Mouse (Mus musculus) effector memory CD4-positive, alpha-beta T cell, adult 7 months (primary cell): Measurements from ENCODE around the gene Thap11. TPM values are rescaled to one million over a fixed set of nuclear protein-coding genes. Genes with fewer than 3 reads are reported as not detected.

Experiments
- polyA plus RNA-seq: library from polyadenylated mRNA; unstranded; fragments of 100-300 nt; shearing (Covaris generic); gene quantifications from one replicate; pipeline ENCODE4 v1.2.1, GENCODE M21; 2017

Gene Thap11
- polyA plus RNA-seq, result 15.4 TPM

GRCm38 (mm10) chr8:105854715-105855216 lies at the start of gene Thap11:
TSS of gene Thap11 (plus strand) at chr8:105855132.

GRCm38 (mm10) chr8:105826861-105827848 lies 27.8 kb upstream of the Thap11 start, which contains the start of the genes Ranbp10 and Tsnaxip1:
TSS of gene Ranbp10 (minus strand) at chr8:105827350.
TSS of gene Tsnaxip1 (plus strand) at chr8:105827731.

GRCm38 (mm10) chr8:105853178-105853577 lies 1.8 kb upstream of the Thap11 start, which contains the start of gene Cenpt:
TSS of gene Cenpt (minus strand) at chr8:105853278.

GRCm38 (mm10) chr8:105860143-105860981 lies 5.4 kb downstream of the Thap11 start, which contains the start of gene Nutf2:
TSS of gene Nutf2 (plus strand) at chr8:105860580.

GRCm38 (mm10) chr8:105880754-105881520 lies 26.0 kb downstream of the Thap11 start, which contains the start of gene Edc4:
TSS of gene Edc4 (plus strand) at chr8:105880881.

GRCm38 (mm10) chr8:105893339-105893738 lies 38.4 kb downstream of the Thap11 start, which contains the start of gene Nrn1l:
TSS of gene Nrn1l (plus strand) at chr8:105893567.

GRCm38 (mm10) chr8:105900180-105900940 lies 45.4 kb downstream of the Thap11 start, which contains the start of gene Pskh1:
TSS of gene Pskh1 (plus strand) at chr8:105900441.

Other genes starting within 250 kb of the Thap11 start
- gene Ripor1, start 249.9 kb upstream of the Thap11 start, polyA plus RNA-seq, result 11.9 TPM
- 168 TPM for gene Ctcf, start 218.6 kb upstream of the Thap11 start, polyA plus RNA-seq
- gene Agrp, start 217.7 kb upstream of the Thap11 start, polyA plus RNA-seq, result not detected
- gene Carmil2, start 168.9 kb upstream of the Thap11 start, polyA plus RNA-seq, result 88.0 TPM
- gene Acd, start 154.0 kb upstream of the Thap11 start, polyA plus RNA-seq, result 65.3 TPM
- gene Pard6a, start 154.0 kb upstream of the Thap11 start, polyA plus RNA-seq, result 19.9 TPM
- gene 4933405L10Rik, start 147.5 kb upstream of the Thap11 start, polyA plus RNA-seq, result not detected
- 4.5 TPM for gene Enkd1, start 146.9 kb upstream of the Thap11 start, polyA plus RNA-seq
- gene Gfod2, start 96.5 kb upstream of the Thap11 start, polyA plus RNA-seq, result 7.1 TPM
- 63.2 TPM for gene Ranbp10, start 27.8 kb upstream of the Thap11 start, polyA plus RNA-seq
- not detected for gene Tsnaxip1, start 27.4 kb upstream of the Thap11 start, polyA plus RNA-seq
- gene Cenpt, start 1.9 kb upstream of the Thap11 start, polyA plus RNA-seq, result 18.8 TPM
- 11.2 TPM for gene Nutf2, start 5.4 kb downstream of the Thap11 start, polyA plus RNA-seq
- gene Edc4, start 25.7 kb downstream of the Thap11 start, polyA plus RNA-seq, result 77.2 TPM
- 1.1 TPM for gene Nrn1l, start 38.4 kb downstream of the Thap11 start, polyA plus RNA-seq
- 18.5 TPM for gene Pskh1, start 45.3 kb downstream of the Thap11 start, polyA plus RNA-seq
- gene Ctrl, start 78.7 kb downstream of the Thap11 start, polyA plus RNA-seq, result 0.59 TPM
- gene Psmb10, start 83.3 kb downstream of the Thap11 start, polyA plus RNA-seq, result 256 TPM
- gene Lcat, start 88.2 kb downstream of the Thap11 start, polyA plus RNA-seq, result not detected
- 13.7 TPM for gene Slc12a4, start 111.0 kb downstream of the Thap11 start, polyA plus RNA-seq
- 0.22 TPM for gene Dpep3, start 124.3 kb downstream of the Thap11 start, polyA plus RNA-seq
- 40.4 TPM for gene Dus2, start 136.2 kb downstream of the Thap11 start, polyA plus RNA-seq
- 0.74 TPM for gene Dpep2nb, start 150.8 kb downstream of the Thap11 start, polyA plus RNA-seq
- 7.5 TPM for gene Ddx28, start 156.8 kb downstream of the Thap11 start, polyA plus RNA-seq
- 187 TPM for gene Nfatc3, start 203.7 kb downstream of the Thap11 start, polyA plus RNA-seq